Mouse (Mus musculus) intestine, postnatal 0 days (tissue): Measurements from ENCODE around the gene Rcan1. TPM values are rescaled to one million over a fixed set of nuclear protein-coding genes. Genes with fewer than 3 reads are reported as not detected.

Experiments used
- ATAC-seq: fragments of 200-750 bp; cut with Nextera tagmentation; 2 replicates; pipeline ENCODE4 v1.8.0; 2017; ENCODE audit warnings: mild to moderate bottlenecking, moderate TSS enrichment, moderate library complexity
- H3K27ac ChIP-seq: fragments of 300-500 bp; sonication (generic); 2 replicates; pipeline ENCODE4 v1.5.1; 2014; ENCODE audit warnings: mild to moderate bottlenecking, low read depth, low read length, moderate library complexity
- H3K27me3 ChIP-seq: fragments of 300-500 bp; sonication (generic); replicated peaks from 2 replicates; pipeline ENCODE4 v1.6.1; 2014; ENCODE audit warnings: low read length, mixed read lengths; ENCODE audit not compliant: control insufficient read depth, insufficient read depth
- H3K36me3 ChIP-seq: fragments of 300-500 bp; sonication (generic); 2 replicates; pipeline ENCODE4 v1.6.1; 2014; ENCODE audit warnings: mild to moderate bottlenecking, moderate library complexity; ENCODE audit not compliant: control insufficient read depth, insufficient read depth
- H3K4me1 ChIP-seq: fragments of 300-500 bp; sonication (generic); replicated peaks from 2 replicates; pipeline ENCODE4 v1.6.1; 2014; ENCODE audit warnings: antibody characterized with exemption, low read length, mixed read lengths; ENCODE audit not compliant: control insufficient read depth, insufficient read depth
- H3K4me2 ChIP-seq: fragments of 300-500 bp; sonication (generic); replicated peaks from 2 replicates; pipeline ENCODE4 v1.6.1; 2014; ENCODE audit warnings: low read depth, mild to moderate bottlenecking, moderate library complexity
- H3K4me3 ChIP-seq: fragments of 300-500 bp; sonication (generic); 2 replicates; pipeline ENCODE4 v1.5.1; 2014; ENCODE audit warnings: low read depth, low read length
- H3K9ac ChIP-seq: fragments of 300-500 bp; sonication (generic); 2 replicates; pipeline ENCODE4 v1.6.1; 2014; ENCODE audit warnings: mild to moderate bottlenecking, low read depth, low read length
- H3K9me3 ChIP-seq: fragments of 300-500 bp; sonication (generic); 2 replicates; pipeline ENCODE4 v1.6.1; 2016; ENCODE audit warnings: mixed run types; ENCODE audit not compliant: control insufficient read depth
- CTCF ChIP-seq: sonication (generic); IDR thresholded peaks from 2 replicates; pipeline ENCODE4 v1.5.1; 2016; ENCODE audit warnings: low read depth, mild to moderate bottlenecking, control low read depth, antibody characterized with exemption, moderate library complexity
- WGBS: fragments of 180-500 bp; shearing (Covaris S2); extraction: QIAGEN DNeasy Blood & Tissue Kit; methylation state at CpG from one replicate; pipeline ENCODE4 v1.1.7; 2014; 5-methylcytosine and 5-hydroxymethylcytosine counted together
- polyA plus RNA-seq: library from polyadenylated mRNA; unstranded; fragments of >200 nt; fragmentation: Nextera tagmentation; extraction: Ambion mirVana; gene quantifications from 2 replicates; pipeline ENCODE4 v1.2.1, GENCODE M21; 2015

Gene Rcan1
- polyA plus RNA-seq, 1 experiment from 2014 or later: 52.0 TPM

DNA sequence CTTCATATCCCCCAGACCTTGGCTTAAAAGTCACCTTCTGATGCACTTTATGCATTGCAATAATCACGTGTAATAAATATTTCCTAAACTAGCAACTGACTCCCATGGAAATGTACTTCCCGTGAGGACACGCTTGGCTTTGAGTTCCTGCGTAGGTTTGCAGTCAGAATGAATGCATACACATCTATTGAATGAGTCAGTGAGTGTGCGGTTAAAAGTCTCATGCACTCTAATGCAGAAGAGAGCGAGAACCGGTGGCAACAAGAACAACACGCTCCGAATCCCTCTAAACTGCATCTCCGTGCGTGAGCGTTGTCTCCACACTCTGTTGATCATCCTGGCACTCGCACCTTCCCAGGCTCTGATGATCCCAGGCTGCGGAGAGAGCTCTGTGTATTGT, 21.6 kb downstream of the Rcan1 start:
- H3K27me3 ChIP-seq: no peaks in the 10 kb centered on the region
- no peak overlapping the region for H3K4me2 ChIP-seq
- H3K4me1 ChIP-seq: no peaks in the 10 kb centered on the region
- no peak overlapping the region for H3K27ac ChIP-seq
- H3K36me3 ChIP-seq: no peaks in the 10 kb centered on the region; the same call in 1 of the 2 replicates
- H3K4me3 ChIP-seq: no peak overlapping the region
- no peaks in the 10 kb centered on the region for H3K9me3 ChIP-seq
- H3K9ac ChIP-seq: no peak overlapping the region
- ATAC-seq: no peak
- WGBS: 94% methylated on average over 14 of the region's 14 CpGs
- no peak for TF ChIP-seq CTCF

- peak; percentile 80 for TF ChIP-seq CTCF
- H3K4me1 ChIP-seq: 0 out of 2 replicates have a peak, but pooled peaks cover 3% of the 10 kb centered on the region
- no peaks in the 10 kb centered on the region for H3K9me3 ChIP-seq
- WGBS: 75% methylated on average over 10 of the region's 10 CpGs
- H3K4me2 ChIP-seq: no peak overlapping the region
- H3K9ac ChIP-seq: no peak overlapping the region
- H3K36me3 ChIP-seq: no peaks in the 10 kb centered on the region; the same call in 1 of the 2 replicates
- no peak overlapping the region for H3K27ac ChIP-seq
- H3K27me3 ChIP-seq: no peaks in the 10 kb centered on the region
- no peak for ATAC-seq
- H3K4me3 ChIP-seq: no peak overlapping the region
These were observed 25.3 kb downstream of the Rcan1 start for GRCm38 (mm10) chr16:92445377-92445776.

DNA sequence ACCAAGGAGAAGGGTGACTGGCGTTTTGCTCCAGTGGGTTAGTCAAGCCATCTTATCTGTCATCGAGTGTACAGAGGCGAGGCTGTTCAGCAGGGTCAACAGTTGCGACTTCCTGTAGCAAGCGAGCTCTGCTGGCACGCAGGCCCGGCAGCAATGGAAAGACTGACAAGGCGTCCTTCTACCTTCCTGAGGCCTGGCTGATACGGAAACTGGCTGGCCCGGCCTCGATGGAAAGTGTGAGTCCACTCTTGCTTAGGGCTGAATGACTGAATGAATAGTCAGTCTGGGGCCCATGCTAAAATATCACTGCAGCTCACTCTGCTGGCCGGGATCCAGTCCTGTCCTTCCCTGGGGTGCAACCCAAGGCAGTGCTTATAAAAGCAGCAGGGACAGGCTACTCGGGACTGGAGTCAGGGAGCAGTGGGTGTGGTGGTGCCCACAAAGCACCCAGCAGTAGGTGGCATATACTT, 27.0 kb downstream of the Rcan1 start:
- Histone ChIP-seq H3K9ac (no peak overlapping the region), H3K4me1 (0 out of 2 replicates have a peak, but pooled peaks cover 3% of the 10 kb centered on the region), H3K9me3 (no peaks in the 10 kb centered on the region), H3K4me2 (no peak overlapping the region), H3K27me3 (no peaks in the 10 kb centered on the region), H3K4me3 (no peak overlapping the region), H3K27ac (no peak overlapping the region), H3K36me3 (no peaks in the 10 kb centered on the region; the same call in 1 of the 2 replicates)
- WGBS: 32% methylated on average over 13 of the region's 13 CpGs
- peak; percentile 57 for TF ChIP-seq CTCF
- ATAC-seq: peak; percentile 42

DNA sequence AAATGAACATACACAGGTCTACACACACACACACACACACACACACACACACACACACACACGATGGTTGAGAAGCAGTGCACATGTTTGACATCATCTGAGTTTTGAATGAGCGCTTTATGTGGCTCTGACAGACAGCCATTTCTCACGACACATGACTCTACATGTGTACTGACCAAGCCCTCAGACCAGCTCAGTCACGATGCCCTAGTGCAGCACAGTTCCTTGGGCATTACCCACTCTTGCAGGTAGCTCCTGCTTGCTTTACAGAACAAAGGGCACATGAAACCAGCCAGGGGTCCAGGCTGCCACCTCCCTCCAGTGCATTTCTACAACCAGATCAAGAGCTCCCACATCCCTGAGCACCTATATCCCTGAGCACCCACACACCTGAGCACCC, 27.7 kb downstream of the Rcan1 start:
- H3K9me3 ChIP-seq: no peaks in the 10 kb centered on the region
- no peak overlapping the region for H3K4me3 ChIP-seq
- no peak overlapping the region for H3K9ac ChIP-seq
- no peak for TF ChIP-seq CTCF
- H3K36me3 ChIP-seq: no peaks in the 10 kb centered on the region
- no peak for ATAC-seq
- 0 out of 2 replicates have a peak, but pooled peaks cover 3% of the 10 kb centered on the region for H3K4me1 ChIP-seq
- no peak overlapping the region for H3K27ac ChIP-seq
- H3K4me2 ChIP-seq: no peak overlapping the region
- H3K27me3 ChIP-seq: no peaks in the 10 kb centered on the region
- WGBS: 78% methylated on average over 4 of the region's 4 CpGs

DNA sequence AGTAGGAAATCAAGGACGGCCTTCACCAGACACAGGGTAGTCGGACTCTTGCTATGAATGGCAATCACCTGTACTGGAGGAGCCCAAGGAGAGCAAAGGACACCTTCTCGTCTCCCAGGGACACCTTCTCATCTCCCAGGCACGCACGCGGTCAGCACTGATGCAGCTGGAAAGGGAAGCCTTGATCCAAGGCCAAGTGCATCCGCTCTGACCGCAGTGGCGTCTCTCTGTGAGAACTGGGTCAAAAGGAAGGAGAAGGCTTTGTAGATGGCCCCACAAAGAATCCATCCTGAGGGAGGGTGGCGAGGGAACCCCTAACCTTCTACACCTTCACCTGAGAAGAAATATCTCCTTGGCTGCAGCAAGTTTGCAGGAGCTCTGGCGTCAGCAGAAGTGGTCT, 28.5 kb downstream of the Rcan1 start:
- no peak overlapping the region for H3K4me3 ChIP-seq
- no peak for ATAC-seq
- H3K4me1 ChIP-seq: 0 out of 2 replicates have a peak, but pooled peaks cover 3% of the 10 kb centered on the region
- no peaks in the 10 kb centered on the region for H3K36me3 ChIP-seq
- no peak overlapping the region for H3K27ac ChIP-seq
- WGBS: 90% methylated on average over 11 of the region's 11 CpGs
- no peak overlapping the region for H3K9ac ChIP-seq
- H3K4me2 ChIP-seq: no peak overlapping the region
- no peaks in the 10 kb centered on the region for H3K9me3 ChIP-seq
- no peaks in the 10 kb centered on the region for H3K27me3 ChIP-seq
- TF ChIP-seq CTCF: no peak

GRCm38 (mm10) chr16:92441203-92441602, 29.5 kb downstream of the Rcan1 start:
- WGBS: 77% methylated on average over 3 of the region's 3 CpGs
- no peak overlapping the region for H3K9ac ChIP-seq
- no peak for ATAC-seq
- H3K9me3 ChIP-seq: no peaks in the 10 kb centered on the region
- no peak for TF ChIP-seq CTCF
- no peak overlapping the region for H3K27ac ChIP-seq
- no peaks in the 10 kb centered on the region for H3K27me3 ChIP-seq
- no peak overlapping the region for H3K4me3 ChIP-seq
- 0 out of 2 replicates have a peak, but pooled peaks cover 3% of the 10 kb centered on the region for H3K4me1 ChIP-seq
- H3K36me3 ChIP-seq: no peaks in the 10 kb centered on the region
- no peak overlapping the region for H3K4me2 ChIP-seq

GRCm38 (mm10) chr16:92440229-92440628, 30.4 kb downstream of the Rcan1 start:
- Histone ChIP-seq H3K36me3 (peaks cover under 1% of the 10 kb centered on the region; the same call in 1 of the 2 replicates), H3K27ac (no peak overlapping the region), H3K4me2 (no peak overlapping the region), H3K9ac (no peak overlapping the region), H3K27me3 (no peaks in the 10 kb centered on the region), H3K9me3 (no peaks in the 10 kb centered on the region), H3K4me3 (no peak overlapping the region), H3K4me1 (0 out of 2 replicates have a peak, but pooled peaks cover 3% of the 10 kb centered on the region)
- no peak for ATAC-seq
- 78% methylated on average over 8 of the region's 8 CpGs for WGBS
- no peak for TF ChIP-seq CTCF
